Mouse (Mus musculus) 416B (cell line): ENCODE measurements at regions not wholly inside any gene's neighbourhood (a gene's known extent, or its start where the extent isn't known, plus 50 kb on each side); places are given as distances from the start of the nearest gene placed in this dataset.

ENCODE experiments used
- DNase-seq: peaks from one replicate; pipeline ENCODE4 v3.0.0; 2011; ENCODE audit warnings: low read depth

DNA sequence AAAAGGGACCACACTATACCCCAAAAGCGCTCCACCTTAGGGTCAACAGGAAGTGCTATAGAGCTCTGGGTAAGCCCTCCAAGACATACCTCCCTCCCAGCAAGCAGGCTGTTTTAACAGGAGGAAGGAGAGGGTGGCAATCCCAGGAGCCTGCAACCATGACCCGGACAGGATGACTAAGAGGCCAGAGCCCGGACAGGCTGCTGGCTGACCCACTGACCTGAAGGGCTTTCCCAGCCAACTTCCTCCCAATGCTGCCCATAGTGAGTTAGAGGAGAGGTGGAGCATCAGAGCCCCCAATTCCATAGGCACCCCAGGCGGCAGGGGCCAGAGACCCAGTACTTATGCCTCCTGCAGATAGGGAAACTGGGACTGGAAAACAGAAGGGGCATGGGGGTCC is 136.3 kb downstream of the Utp6 start:
- DNase-seq = peak; percentile 8

DNA sequence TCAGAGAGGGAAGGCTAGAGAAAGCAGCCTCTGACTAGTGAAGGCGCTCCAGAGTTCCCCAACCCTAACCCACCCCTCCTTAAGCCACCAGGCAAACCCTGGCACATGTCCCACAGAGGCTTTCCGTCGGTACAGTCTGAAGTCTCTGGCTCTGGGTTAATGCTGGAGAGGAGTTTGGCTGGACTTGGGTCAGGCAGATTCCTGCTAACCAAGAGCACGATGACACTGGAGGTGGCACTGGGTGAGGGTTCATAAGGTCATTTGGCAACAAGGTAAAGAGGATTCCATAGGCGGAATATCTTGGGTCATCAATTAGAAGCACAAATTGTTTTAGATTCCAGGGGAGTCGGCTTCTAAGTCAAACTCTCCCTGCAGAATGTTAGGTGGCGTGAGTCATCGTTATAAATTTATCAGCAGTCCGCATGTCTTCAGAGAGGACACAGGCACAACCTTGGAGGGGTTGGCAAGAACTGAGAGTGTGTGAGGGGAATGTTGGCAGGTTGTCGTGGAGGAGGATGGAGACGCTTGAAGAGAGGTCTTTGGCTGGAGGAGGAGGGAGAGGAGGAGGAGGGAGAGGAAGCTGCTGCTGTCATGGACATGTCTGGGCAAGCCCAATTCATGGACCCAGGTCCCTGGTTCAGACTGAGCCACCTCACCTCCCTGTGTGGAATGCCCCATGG is 138.4 kb downstream of the Utp6 start:
- no peak for DNase-seq

DNA sequence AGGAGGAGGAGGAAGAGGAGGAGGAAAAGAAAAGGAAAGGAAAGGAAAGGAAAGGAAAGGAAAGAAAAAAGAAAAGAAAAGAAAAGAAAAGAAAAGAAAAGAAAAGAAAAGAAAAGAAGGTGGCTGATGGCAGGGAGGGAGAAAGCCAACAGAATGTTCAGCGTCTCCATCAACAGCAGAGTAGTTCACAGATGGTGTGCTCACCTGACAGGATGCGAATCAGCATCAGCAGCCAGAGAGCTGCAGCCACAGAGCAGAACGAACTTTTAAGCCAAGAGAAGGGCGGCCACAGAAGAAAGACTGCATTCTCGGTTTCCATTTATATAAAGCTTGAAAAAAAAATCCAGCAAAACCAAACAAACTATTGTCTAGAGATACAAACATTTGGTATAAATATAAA is 140.2 kb downstream of the Utp6 start:
- DNase-seq = no peak

- DNase-seq = peak; percentile 63
Measured at GRCm38 (mm10) chr11:79815156-79815555, 147.0 kb downstream of the Utp6 start.

GRCm38 (mm10) chr11:79806911-79807466 is 155.2 kb downstream of the Utp6 start:
- DNase-seq = peak; percentile 86

GRCm38 (mm10) chr11:79806417-79806816 is 155.8 kb downstream of the Utp6 start:
- no peak for DNase-seq

- DNase-seq = no peak
Measured at GRCm38 (mm10) chr11:79805981-79806415, 156.2 kb downstream of the Utp6 start.

DNA sequence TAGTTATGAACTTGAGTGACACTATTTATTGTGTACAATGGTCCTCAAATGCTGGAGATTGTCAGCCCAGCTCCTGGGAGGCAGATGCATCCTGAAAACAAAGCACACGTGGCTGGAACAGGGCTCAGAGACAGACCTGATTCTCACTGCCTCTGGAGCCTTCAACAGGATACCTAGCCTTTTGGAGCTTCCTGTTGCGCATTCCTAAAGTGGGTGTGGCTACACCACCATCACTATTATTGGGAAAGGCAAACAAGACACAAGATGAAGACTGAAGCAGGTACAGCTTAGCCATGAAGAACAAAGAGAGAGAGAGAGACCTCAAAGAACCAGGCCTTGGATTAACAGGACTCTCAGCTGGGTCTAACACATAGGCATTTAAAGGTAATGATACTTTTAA is 158.2 kb downstream of the Utp6 start:
- no peak for DNase-seq

- no peak for DNase-seq
Measured at GRCm38 (mm10) chr11:79803006-79803405, 159.2 kb downstream of the Utp6 start.

GRCm38 (mm10) chr11:79802566-79802965 is 159.6 kb downstream of the Utp6 start:
- no peak for DNase-seq

GRCm38 (mm10) chr11:79800256-79800655 is 161.9 kb downstream of the Utp6 start:
- DNase-seq = no peak

GRCm38 (mm10) chr11:79788251-79788741 is 173.9 kb downstream of the Utp6 start:
- DNase-seq = no peak

GRCm38 (mm10) chr11:79787766-79788165 is 174.4 kb downstream of the Utp6 start:
- peak; percentile 44 for DNase-seq

DNA sequence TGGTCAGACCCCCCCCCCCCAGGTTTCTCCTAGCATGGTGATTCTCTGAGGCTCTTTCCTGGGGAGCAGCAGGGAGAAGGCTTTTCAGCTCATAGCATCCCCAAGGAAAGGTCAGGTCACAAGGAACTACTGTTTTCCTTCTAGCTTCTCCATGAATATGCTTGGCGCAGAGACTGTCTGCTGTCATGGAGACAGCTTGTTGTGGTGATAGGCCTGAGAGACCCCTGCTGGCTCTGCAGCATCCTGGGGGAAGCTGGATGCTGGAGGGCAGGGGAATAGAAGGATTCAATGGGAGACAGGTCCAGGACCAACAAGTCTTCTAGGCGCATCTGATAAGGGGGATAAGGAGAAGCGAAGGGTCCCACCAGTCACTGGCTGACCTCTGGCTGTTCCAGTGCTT is 178.1 kb downstream of the Utp6 start:
- no peak for DNase-seq

- no peak for DNase-seq
Measured at GRCm38 (mm10) chr11:79781966-79782365, 180.2 kb downstream of the Utp6 start.

GRCm38 (mm10) chr11:79779756-79780155 is 182.4 kb downstream of the Utp6 start:
- no peak for DNase-seq

- DNase-seq = no peak
Measured at GRCm38 (mm10) chr11:79778522-79778921, 183.7 kb downstream of the Utp6 start.

DNA sequence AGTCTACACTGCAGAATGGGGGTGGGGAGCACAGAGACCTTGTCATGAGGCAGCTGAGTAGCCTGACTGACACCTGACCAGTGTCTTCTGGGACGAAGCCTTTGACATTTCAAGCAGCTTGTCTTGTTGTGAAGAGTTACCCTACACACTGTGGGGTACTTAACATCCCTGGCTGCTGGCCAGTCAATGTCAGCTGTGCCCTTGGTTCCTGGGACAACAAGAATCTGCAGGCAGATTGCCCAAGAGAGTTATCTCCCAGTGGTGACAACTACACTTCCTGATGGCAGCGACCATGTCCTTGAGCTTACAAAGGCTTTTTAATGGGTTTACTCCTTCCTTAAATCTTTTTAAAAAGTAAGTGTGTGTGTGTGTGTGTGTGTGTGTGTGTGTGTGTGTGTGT is 184.2 kb downstream of the Utp6 start:
- peak; percentile 93 for DNase-seq

GRCm38 (mm10) chr11:79776577-79776976 is 185.6 kb downstream of the Rab11fip4 start:
- DNase-seq = no peak

DNA sequence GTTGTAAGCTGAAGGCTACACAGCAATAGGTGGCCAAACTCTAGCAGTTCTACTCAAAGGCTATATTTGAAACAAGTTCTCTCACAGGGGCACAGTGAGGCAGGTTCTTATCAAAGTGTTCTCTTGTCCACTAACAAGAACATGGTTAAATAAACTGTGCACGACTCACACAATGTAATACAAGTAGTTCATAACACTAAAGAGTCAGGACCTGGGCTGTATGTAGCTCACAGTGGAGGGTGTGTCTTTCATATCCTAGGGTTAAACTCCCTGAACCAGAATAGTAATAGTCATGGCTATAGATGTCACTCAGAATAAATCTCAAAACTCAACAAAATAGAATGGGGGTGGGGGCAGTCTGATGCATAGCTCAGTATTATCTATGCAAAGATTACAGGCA is 182.7 kb downstream of the Rab11fip4 start:
- DNase-seq = no peak

GRCm38 (mm10) chr11:79771431-79771830 is 180.4 kb downstream of the Rab11fip4 start:
- DNase-seq = no peak

DNA sequence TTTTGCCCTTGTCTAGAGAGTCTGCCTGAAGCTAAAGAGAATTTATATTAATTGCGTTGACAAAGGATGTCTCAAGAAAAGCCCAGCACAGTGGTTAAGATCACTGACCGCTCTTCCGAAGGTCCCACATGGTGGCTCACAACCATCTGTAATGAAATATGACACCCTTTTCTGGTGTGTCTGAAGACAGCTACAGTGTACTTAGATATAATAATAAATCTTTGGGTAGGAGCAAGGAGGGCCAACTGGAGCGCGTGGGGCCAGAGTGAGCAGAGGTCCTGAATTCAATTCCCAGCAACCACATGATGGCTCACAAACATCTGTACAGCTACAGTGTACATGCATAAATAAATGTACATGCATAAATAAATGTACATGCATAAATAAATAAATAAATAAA is 176.1 kb downstream of the Rab11fip4 start:
- DNase-seq = no peak

GRCm38 (mm10) chr11:79766036-79766435 is 175.0 kb downstream of the Rab11fip4 start:
- DNase-seq = no peak

DNA sequence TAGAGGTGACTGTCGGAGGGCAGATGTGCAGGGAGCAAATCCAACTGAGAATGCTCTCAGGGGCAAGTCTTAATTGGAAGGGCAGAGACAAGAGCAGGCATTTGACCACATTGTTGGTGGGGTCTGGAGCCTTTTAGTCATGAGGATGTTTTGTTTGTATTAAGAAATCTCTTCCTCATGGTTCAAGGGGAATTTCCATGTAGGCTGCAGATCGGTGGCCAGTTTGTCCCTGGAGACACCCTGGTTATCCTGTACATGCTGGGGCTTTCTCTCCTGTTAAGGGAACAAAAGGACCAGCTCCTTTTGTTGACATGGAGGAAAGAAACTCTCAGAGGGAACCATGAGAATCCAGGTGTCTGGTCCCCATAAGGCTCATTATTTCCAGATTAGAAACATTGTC is 174.4 kb downstream of the Rab11fip4 start:
- no peak for DNase-seq
